Mouse (Mus musculus): ENCODE data around the gene Taz. TPM values are rescaled to one million over a fixed set of nuclear protein-coding genes. Genes with fewer than 3 reads are reported as not detected.
A peak's percentile ranks its signal among the peaks of the same experiment; 100 is the strongest.

Taz gene
- polyA plus RNA-seq, 1 experiment from 2014 or later, result 88.2 TPM

GRCm38 (mm10) chrX:74282395-74283091 lies 831 bp downstream of the Taz start:
- 20% methylated on average over 39 of the region's 39 CpGs for WGBS

GRCm38 (mm10) chrX:74283092-74283437 lies 1.4 kb downstream of the Taz start:
- Histone ChIP-seq H3K27ac (peak overlapping the region; percentile 88), H3K4me1 (peaks cover 15% of the 10 kb centered on the region), H3K4me2 (peak overlapping the region; percentile 70), H3K9me3 (replicated peaks) (no peaks in the 10 kb centered on the region), H3K36me3 (no peaks in the 10 kb centered on the region), H3K27me3 (no peaks in the 10 kb centered on the region), H3K4me3 (replicated peaks) (peak overlapping the region; percentile 62), H3K9ac (peak overlapping the region; percentile 64)
- WGBS, result 47% methylated on average over 5 of the region's 5 CpGs
- ATAC-seq (replicated peaks; ENCODE audit: low FRiP score), result no peak; the same call in 1 of the 2 replicates

More at GRCm38 (mm10) chrX:74282395-74283091, 831 bp downstream of the Taz start:
- Histone ChIP-seq H3K27ac (peak overlapping the region; percentile 88), H3K4me2 (peak overlapping the region; percentile 70), H3K4me1 (peaks cover 15% of the 10 kb centered on the region), H3K27me3 (no peaks in the 10 kb centered on the region), H3K9ac (peak overlapping the region; percentile 64), H3K4me3 (replicated peaks) (peak overlapping the region; percentile 62), H3K36me3 (no peaks in the 10 kb centered on the region), H3K9me3 (replicated peaks) (no peaks in the 10 kb centered on the region)
- ATAC-seq (replicated peaks; ENCODE audit: low FRiP score), result peak; percentile 67

GRCm38 (mm10) chrX:74293431-74293830 lies 11.7 kb downstream of the Taz start:
- no peak for ATAC-seq (replicated peaks; ENCODE audit: low FRiP score)
- no peak overlapping the region for H3K9ac ChIP-seq
- no peak overlapping the region for H3K27ac ChIP-seq
- no peaks in the 10 kb centered on the region for H3K9me3 ChIP-seq (replicated peaks)
- H3K4me3 ChIP-seq (replicated peaks), result no peak overlapping the region
- WGBS, result 84% methylated on average over 4 of the region's 4 CpGs
- H3K4me1 ChIP-seq, result 0 out of 2 replicates have a peak, but pooled peaks cover 2% of the 10 kb centered on the region
- H3K36me3 ChIP-seq, result peaks cover 17% of the 10 kb centered on the region; the same call in 1 of the 2 replicates
- no peaks in the 10 kb centered on the region; the same call in 1 of the 2 replicates for H3K27me3 ChIP-seq
- H3K4me2 ChIP-seq, result no peak overlapping the region

GRCm38 (mm10) chrX:74296538-74297448 lies 15.1 kb downstream of the Taz start, which contains the start of gene Atp6ap1:
Atp6ap1 (plus strand) TSS chrX:74297097.
- Histone ChIP-seq H3K36me3 (peaks cover 21% of the 10 kb centered on the region), H3K4me3 (replicated peaks) (peak within 1 kb of the TSS; percentile 67), H3K9me3 (replicated peaks) (no peaks in the 10 kb centered on the region), H3K4me2 (peak within 1 kb of the TSS; percentile 59), H3K27me3 (no peaks in the 10 kb centered on the region), H3K9ac (peak within 1 kb of the TSS; percentile 73), H3K27ac (peak within 1 kb of the TSS; percentile 66), H3K4me1 (0 out of 2 replicates have a peak, but pooled peaks cover 2% of the 10 kb centered on the region)
- WGBS, result 21% methylated on average over 37 of the region's 37 CpGs
- ATAC-seq (replicated peaks; ENCODE audit: low FRiP score), result peak; percentile 99

- no peaks in the 10 kb centered on the region for H3K27me3 ChIP-seq
- no peak overlapping the region for H3K9ac ChIP-seq
- no peaks in the 10 kb centered on the region for H3K9me3 ChIP-seq (replicated peaks)
- H3K36me3 ChIP-seq, result peaks cover 36% of the 10 kb centered on the region
- no peak overlapping the region for H3K4me2 ChIP-seq
- WGBS, result 100% methylated on average over 1 of the region's 1 CpGs
- H3K4me3 ChIP-seq (replicated peaks), result no peak overlapping the region
- no peak for ATAC-seq (replicated peaks; ENCODE audit: low FRiP score)
- 0 out of 2 replicates have a peak, but pooled peaks cover 2% of the 10 kb centered on the region for H3K4me1 ChIP-seq
- no peak overlapping the region for H3K27ac ChIP-seq
These were observed 16.6 kb downstream of the Taz start for GRCm38 (mm10) chrX:74298348-74298747.

- whole genome bisulfite sequencing, result 73% methylated on average over 3 of the region's 3 CpGs
These were observed 18.0 kb downstream of the Taz start for GRCm38 (mm10) chrX:74299721-74300120.

GRCm38 (mm10) chrX:74304867-74305700 lies 23.4 kb downstream of the Taz start, which contains the start of gene Gdi1:
Gdi1 (plus strand) TSS chrX:74304998.
- Histone ChIP-seq H3K4me1 (peaks cover 7% of the 10 kb centered on the region), H3K9ac (peak within 1 kb of the TSS; percentile 59), H3K9me3 (replicated peaks) (no peaks in the 10 kb centered on the region), H3K27ac (peak within 1 kb of the TSS; percentile 91), H3K27me3 (no peaks in the 10 kb centered on the region), H3K36me3 (peaks cover 72% of the 10 kb centered on the region), H3K4me2 (peak within 1 kb of the TSS; percentile 62), H3K4me3 (replicated peaks) (peak within 1 kb of the TSS; percentile 61)
- 13% methylated on average over 41 of the region's 41 CpGs for WGBS
- peak; percentile 85 for ATAC-seq (replicated peaks; ENCODE audit: low FRiP score)

More at GRCm38 (mm10) chrX:74299721-74300120, 18.0 kb downstream of the Taz start:
- H3K4me3 ChIP-seq (replicated peaks), result no peak overlapping the region
- peaks cover 41% of the 10 kb centered on the region for H3K36me3 ChIP-seq
- H3K27ac ChIP-seq, result no peak overlapping the region
- H3K4me1 ChIP-seq, result 0 out of 2 replicates have a peak, but pooled peaks cover 2% of the 10 kb centered on the region
- no peaks in the 10 kb centered on the region for H3K9me3 ChIP-seq (replicated peaks)
- ATAC-seq (replicated peaks; ENCODE audit: low FRiP score), result no peak
- no peak overlapping the region for H3K4me2 ChIP-seq
- no peaks in the 10 kb centered on the region for H3K27me3 ChIP-seq
- H3K9ac ChIP-seq, result no peak overlapping the region

GRCm38 (mm10) chrX:74312540-74313464 lies 31.1 kb downstream of the Taz start, which contains the start of gene Fam50a:
Fam50a (plus strand) TSS chrX:74313033.
- peak; percentile 98 for ATAC-seq (replicated peaks; ENCODE audit: low FRiP score)
- Histone ChIP-seq H3K4me2 (peak within 1 kb of the TSS; percentile 74), H3K36me3 (peaks cover 39% of the 10 kb centered on the region), H3K4me1 (peaks cover 8% of the 10 kb centered on the region; the same call in 1 of the 2 replicates), H3K27me3 (no peaks in the 10 kb centered on the region), H3K27ac (peak within 1 kb of the TSS; percentile 82), H3K9ac (peak within 1 kb of the TSS; percentile 78), H3K4me3 (replicated peaks) (peak within 1 kb of the TSS; percentile 68), H3K9me3 (replicated peaks) (no peaks in the 10 kb centered on the region)
- WGBS, result 20% methylated on average over 59 of the region's 59 CpGs

GRCm38 (mm10) chrX:74328725-74329161 lies 47.0 kb downstream of the Taz start, which contains the start of gene Plxna3:
Plxna3 (plus strand) TSS chrX:74329066.
- peak within 1 kb of the TSS; percentile 50 for H3K4me3 ChIP-seq (replicated peaks)
- no peaks in the 10 kb centered on the region for H3K27me3 ChIP-seq
- 19% methylated on average over 30 of the region's 30 CpGs for WGBS
- peaks cover 20% of the 10 kb centered on the region for H3K4me1 ChIP-seq
- H3K36me3 ChIP-seq, result peaks cover 5% of the 10 kb centered on the region; the same call in 1 of the 2 replicates
- ATAC-seq (replicated peaks; ENCODE audit: low FRiP score), result peak; percentile 97
- H3K4me2 ChIP-seq, result peak within 1 kb of the TSS; percentile 65
- H3K9me3 ChIP-seq (replicated peaks), result no peaks in the 10 kb centered on the region
- H3K9ac ChIP-seq, result peak within 1 kb of the TSS; percentile 57
- H3K27ac ChIP-seq, result peak within 1 kb of the TSS; percentile 85

GRCm38 (mm10) chrX:74329215-74329671 lies 47.5 kb downstream of the Taz start:
- peaks cover 7% of the 10 kb centered on the region; the same call in 1 of the 2 replicates for H3K36me3 ChIP-seq
- 28% methylated on average over 10 of the region's 10 CpGs for WGBS
- H3K9ac ChIP-seq, result peak overlapping the region; percentile 57
- H3K9me3 ChIP-seq (replicated peaks), result no peaks in the 10 kb centered on the region
- peak overlapping the region; percentile 65 for H3K4me2 ChIP-seq
- no peak overlapping the region for H3K27ac ChIP-seq
- H3K4me3 ChIP-seq (replicated peaks), result peak overlapping the region; percentile 50
- H3K27me3 ChIP-seq, result no peaks in the 10 kb centered on the region
- no peak; the same call in none of the 2 replicates for ATAC-seq (replicated peaks; ENCODE audit: low FRiP score)
- peaks cover 20% of the 10 kb centered on the region for H3K4me1 ChIP-seq

All from kidney, embryonic 15.5 days (tissue).